Mouse (Mus musculus) kidney, embryonic 16.5 days (tissue): ENCODE measurements around the gene Nup50. TPM values are rescaled to one million over a fixed set of nuclear protein-coding genes. Genes with fewer than 3 reads are reported as not detected.

Experiments
- ATAC-seq: fragments of 200-750 bp; cut with Nextera tagmentation; 2 replicates; pipeline ENCODE4 v1.8.0; 2017; ENCODE audit warnings: moderate TSS enrichment; ENCODE audit not compliant: low FRiP score, low TSS enrichment
- H3K27ac ChIP-seq: fragments of 300-500 bp; sonication (generic); 2 replicates; pipeline ENCODE4 v1.5.1; 2014; ENCODE audit warnings: low read length
- H3K27me3 ChIP-seq: fragments of 300-500 bp; sonication (generic); 2 replicates; pipeline ENCODE4 v1.6.1; 2014; ENCODE audit warnings: low read length, control low read depth, mixed read lengths; ENCODE audit not compliant: insufficient read depth
- H3K36me3 ChIP-seq: fragments of 300-500 bp; sonication (generic); 2 replicates; pipeline ENCODE4 v1.6.1; 2014; ENCODE audit warnings: low read length, control low read depth, mixed read lengths; ENCODE audit not compliant: insufficient read depth
- H3K4me1 ChIP-seq: fragments of 300-500 bp; sonication (generic); 2 replicates; pipeline ENCODE4 v1.6.1; 2014; ENCODE audit warnings: low read length, control low read depth, mixed read lengths; ENCODE audit not compliant: insufficient read depth
- H3K4me2 ChIP-seq: fragments of 300-500 bp; sonication (generic); replicated peaks from 2 replicates; pipeline ENCODE4 v1.6.1; 2014; ENCODE audit warnings: low read depth, low read length
- H3K4me3 ChIP-seq: fragments of 300-500 bp; sonication (generic); 2 replicates; pipeline ENCODE4 v1.5.1; 2014; ENCODE audit warnings: mild to moderate bottlenecking, low read length
- H3K9ac ChIP-seq: fragments of 300-500 bp; sonication (generic); replicated peaks from 2 replicates; pipeline ENCODE4 v1.6.1; 2014; ENCODE audit warnings: low read length
- H3K9me3 ChIP-seq: fragments of 300-500 bp; sonication (generic); 2 replicates; pipeline ENCODE4 v1.6.1; 2016; ENCODE audit warnings: low read length, control low read depth
- WGBS: fragments of 180-500 bp; shearing (Covaris S2); extraction: QIAGEN DNeasy Blood & Tissue Kit; methylation state at CpG from one replicate; pipeline ENCODE4 v1.1.7; 2014; 5-methylcytosine and 5-hydroxymethylcytosine counted together
- microRNA-seq: library from miRNA; unstranded; fragments of <30 nt; microRNA quantifications from one replicate; pipeline ENCODE4, GENCODE M21; 2016
- polyA plus RNA-seq: library from polyadenylated mRNA; unstranded; fragments of >200 nt; fragmentation: Nextera tagmentation; extraction: Ambion mirVana; gene quantifications from 2 replicates; pipeline ENCODE4 v1.2.1, GENCODE M21; 2015

Gene Nup50
- polyA plus RNA-seq, 1 experiment from 2014 or later = 40.6 TPM

- ATAC-seq = no peak
- Histone ChIP-seq H3K4me1 (peaks cover 19% of the 10 kb centered on the region), H3K4me2 (peak overlapping the region; percentile 77), H3K36me3 (no peaks in the 10 kb centered on the region), H3K27ac (no peak overlapping the region), H3K27me3 (no peaks in the 10 kb centered on the region), H3K4me3 (peak overlapping the region; percentile 75), H3K9me3 (no peaks in the 10 kb centered on the region), H3K9ac (peak overlapping the region; percentile 88)
- WGBS = 71% methylated on average over 4 of the region's 4 CpGs
These were observed 63.2 kb downstream of the Nup50 start for GRCm38 (mm10) chr15:84986171-84987019.

GRCm38 (mm10) chr15:84987020-84987815, 64.0 kb downstream of the Nup50 start:
- ATAC-seq = peak; percentile 70
- WGBS = under 1% methylated on average over 53 of the region's 53 CpGs
- H3K9ac ChIP-seq = peak overlapping the region; percentile 88
- H3K36me3 ChIP-seq = no peaks in the 10 kb centered on the region
- H3K27me3 ChIP-seq = no peaks in the 10 kb centered on the region
- peak overlapping the region; percentile 32; the same call in 1 of the 2 replicates for H3K27ac ChIP-seq
- peak overlapping the region; percentile 77 for H3K4me2 ChIP-seq
- peak overlapping the region; percentile 75 for H3K4me3 ChIP-seq
- H3K4me1 ChIP-seq = peaks cover 19% of the 10 kb centered on the region
- no peaks in the 10 kb centered on the region for H3K9me3 ChIP-seq

- no peaks in the 10 kb centered on the region for H3K36me3 ChIP-seq
- peak; percentile 93 for ATAC-seq
- H3K27ac ChIP-seq = peak within 1 kb of the TSS; percentile 32; the same call in 1 of the 2 replicates
- H3K4me1 ChIP-seq = peaks cover 19% of the 10 kb centered on the region
- no peaks in the 10 kb centered on the region for H3K27me3 ChIP-seq
- WGBS = under 1% methylated on average over 41 of the region's 59 CpGs
- peak within 1 kb of the TSS; percentile 88 for H3K9ac ChIP-seq
- H3K4me2 ChIP-seq = peak within 1 kb of the TSS; percentile 77
- H3K4me3 ChIP-seq = peak within 1 kb of the TSS; percentile 75
- H3K9me3 ChIP-seq = no peaks in the 10 kb centered on the region
These were observed 64.9 kb downstream of the Nup50 start, which contains the start of gene 5031439G07Rik for GRCm38 (mm10) chr15:84987874-84988825. Gene 5031439G07Rik (minus strand): TSS chr15:84988551.

- H3K4me2 ChIP-seq = no peak overlapping the region
- H3K36me3 ChIP-seq = no peaks in the 10 kb centered on the region
- H3K27me3 ChIP-seq = no peaks in the 10 kb centered on the region
- H3K9ac ChIP-seq = no peak overlapping the region
- ATAC-seq = no peak
- no peak overlapping the region for H3K27ac ChIP-seq
- H3K4me1 ChIP-seq = peaks cover 19% of the 10 kb centered on the region
- no peaks in the 10 kb centered on the region for H3K9me3 ChIP-seq
- no peak overlapping the region for H3K4me3 ChIP-seq
- WGBS = 79% methylated on average over 3 of the region's 3 CpGs
These were observed 65.9 kb downstream of the Nup50 start for GRCm38 (mm10) chr15:84989098-84989497.

- no peak overlapping the region for H3K27ac ChIP-seq
- H3K36me3 ChIP-seq = no peaks in the 10 kb centered on the region
- no peak overlapping the region for H3K4me3 ChIP-seq
- no peaks in the 10 kb centered on the region for H3K9me3 ChIP-seq
- ATAC-seq = no peak
- no peak overlapping the region for H3K9ac ChIP-seq
- peaks cover 19% of the 10 kb centered on the region for H3K4me1 ChIP-seq
- WGBS = 75% methylated on average over 7 of the region's 7 CpGs
- no peak overlapping the region for H3K4me2 ChIP-seq
- H3K27me3 ChIP-seq = no peaks in the 10 kb centered on the region
These were observed 66.6 kb downstream of the Nup50 start for GRCm38 (mm10) chr15:84989771-84990170.

Small RNAs within 50 kb of the gene (microRNA-seq; reads per million reads assigned to microRNA genes)
- gene Mir1249 = 13.0 reads per million, percentile 33 among the genes with 10 or more reads in this experiment

Other genes with a start within 250 kb of the Nup50 start
- 12.3 and 13.8 TPM in 2 replicates for gene Arhgap8, start 203.4 kb upstream of the Nup50 start, polyA plus RNA-seq
- 0.19 and 0.49 TPM in 2 replicates for gene Phf21b, start 67.4 kb upstream of the Nup50 start, polyA plus RNA-seq
- 0.50 and 0.95 TPM in 2 replicates for gene Gm29666, start 3.4 kb upstream of the Nup50 start, polyA plus RNA-seq
- gene 5031439G07Rik, start 65.1 kb downstream of the Nup50 start, polyA plus RNA-seq = 7.1 and 7.2 TPM in 2 replicates
- 65.9 and 74.8 TPM in 2 replicates for gene Upk3a, start 93.7 kb downstream of the Nup50 start, polyA plus RNA-seq
- gene Fam118a, start 105.5 kb downstream of the Nup50 start, polyA plus RNA-seq = 23.3 and 23.9 TPM in 2 replicates
- 0.21 and 0.24 TPM in 2 replicates for gene Smc1b, start 208.6 kb downstream of the Nup50 start, polyA plus RNA-seq
- 0.30 and 0.40 TPM in 2 replicates for gene Ribc2, start 208.7 kb downstream of the Nup50 start, polyA plus RNA-seq